Mouse (Mus musculus): ENCODE results near the gene Zfc3h1.

DNA sequence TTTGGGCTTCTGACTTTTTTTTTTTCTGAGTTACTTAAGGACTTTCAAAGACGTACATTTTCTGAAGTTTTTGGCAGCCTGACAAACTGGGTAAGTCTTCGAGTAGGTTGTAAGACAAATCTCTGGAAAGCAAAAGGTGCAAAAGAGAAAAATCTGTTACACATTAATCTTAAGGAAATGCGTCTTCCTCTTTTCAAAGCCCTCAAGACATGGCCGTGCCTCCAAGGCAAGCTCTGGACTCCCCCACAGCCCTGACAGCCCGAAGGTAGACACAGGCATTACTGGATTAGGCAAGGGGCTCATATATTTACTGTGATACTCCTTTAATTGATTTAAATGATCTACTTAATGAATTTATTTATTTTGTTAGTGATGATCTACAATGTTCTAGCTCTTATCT, 77.9 kb downstream of the Zfc3h1 start:
- TF ChIP-seq CTCF (conservative IDR thresholded peaks at IDR 0.05 in 1 of 2, IDR thresholded peaks at IDR 0.05 in 1 of 2; ENCODE audit: low read depth in 2 of 2, low read length in 2 of 2), result no peak
- TF ChIP-seq KAT2A (IDR thresholded peaks at IDR 0.05; ENCODE audit: insufficient replicate concordance, low read length), result no peak
- no peak for TF ChIP-seq CHD2 (IDR thresholded peaks at IDR 0.05; ENCODE audit: low read length)
- no peak for TF ChIP-seq JUN (IDR thresholded peaks at IDR 0.05; ENCODE audit: insufficient read depth, low read depth, low read length)
- TF ChIP-seq E2F4 (IDR thresholded peaks at IDR 0.05; ENCODE audit: insufficient replicate concordance, low read depth, low read length), result no peak
- no peak for TF ChIP-seq USF2 (conservative IDR thresholded peaks at IDR 0.05; ENCODE audit: low read depth, low read length)
- no peak for TF ChIP-seq TBP (conservative IDR thresholded peaks at IDR 0.05; ENCODE audit: low read depth, low read length)
- no peak for TF ChIP-seq POLR2A (IDR thresholded peaks at IDR 0.05; ENCODE audit: low read depth, low read length)
- no peak for TF ChIP-seq EP300 (IDR thresholded peaks at IDR 0.05; ENCODE audit: low read length)
- no peak for TF ChIP-seq MAX (IDR thresholded peaks at IDR 0.05; ENCODE audit: low read length)
- TF ChIP-seq IRF4 (IDR thresholded peaks at IDR 0.05; ENCODE audit: low read depth, low read length), result no peak
